Mouse (Mus musculus) bone marrow macrophage, adult 2 months (primary cell): ENCODE results near the gene Zdhhc17.

Source experiments
- CTCF ChIP-seq: IDR thresholded peaks from 2 replicates; pipeline ENCODE4 v1.5.1; 2012; ENCODE audit warnings: low read depth, mild to moderate bottlenecking, low read length, moderate library complexity
- POLR2A ChIP-seq: IDR thresholded peaks from 2 replicates; pipeline ENCODE4 v1.6.1; 2012; ENCODE audit warnings: mild to moderate bottlenecking, low read depth, low read length, borderline replicate concordance

GRCm38 (mm10) chr10:110976046-110976445 lies 33.9 kb downstream of the Zdhhc17 start:
- TF ChIP-seq CTCF (peak; percentile 44; the same call in 1 of the 2 replicates), POLR2A (no peak)
